Mouse (Mus musculus) liver, embryonic 14.5 days (tissue): ENCODE data around the gene Klhl40.

ENCODE experiments used
- CTCF ChIP-seq: IDR thresholded peaks from 2 replicates; pipeline ENCODE4 v1.5.1; 2016; ENCODE audit warnings: antibody characterized with exemption, low read depth, control low read depth
- EP300 ChIP-seq: IDR thresholded peaks from 2 replicates; pipeline ENCODE4 v1.6.1; 2016; ENCODE audit warnings: antibody characterized with exemption, low read depth

DNA sequence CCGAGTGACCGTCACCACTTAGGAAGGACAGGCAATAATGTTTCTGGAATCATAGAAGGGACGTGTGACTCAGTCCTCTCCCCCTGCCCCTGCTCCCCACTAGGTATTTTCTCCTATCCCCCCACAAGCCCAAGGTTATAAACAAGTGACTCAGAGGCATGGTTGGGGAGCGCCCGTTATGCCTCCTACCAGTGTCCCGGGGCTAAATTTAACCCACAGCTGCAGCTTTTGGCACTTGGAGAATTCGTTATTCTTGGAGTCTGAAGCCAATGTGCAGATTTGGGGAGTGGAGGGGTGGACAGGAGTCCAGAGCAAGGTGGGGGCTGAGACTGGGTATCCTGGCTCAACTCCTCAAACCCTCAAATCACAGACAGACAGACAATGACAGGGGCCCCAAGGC, 896 bp upstream of the Klhl40 start:
- TF ChIP-seq CTCF (no peak), EP300 (no peak)
